Mouse (Mus musculus) myocyte (in vitro differentiated cells): ENCODE measurements around the gene Ltbp1.

Source experiments
- MAX ChIP-seq: IDR thresholded peaks from one replicate; pipeline ENCODE4 v1.6.1; 2011; ENCODE audit warnings: low read depth, mild to moderate bottlenecking, control low read depth
- POLR2A ChIP-seq: IDR thresholded peaks from one replicate; pipeline ENCODE4 v1.6.1; 2011; ENCODE audit warnings: low read depth, mild to moderate bottlenecking, control low read depth, moderate library complexity; ENCODE audit not compliant: insufficient read length

- no peak for TF ChIP-seq MAX
- no peak for TF ChIP-seq POLR2A
These were observed 431.9 kb downstream of the Ltbp1 start for GRCm38 (mm10) chr17:75437239-75437750.
